Mouse (Mus musculus) ES-E14 (cell line): ENCODE data around the gene Kdm1b. TPM values are rescaled to one million over a fixed set of nuclear protein-coding genes. Genes with fewer than 3 reads are reported as not detected.

ENCODE experiments used
- DNase-seq: peaks from one replicate; pipeline ENCODE4 v3.0.0-alpha.2; 2013; ENCODE audit warnings: low read depth, low spot score
- H3K27ac ChIP-seq: 2 replicates; pipeline ENCODE4 v1.5.1; 2012; ENCODE audit warnings: low read depth, mild to moderate bottlenecking, low read length, moderate library complexity, mixed read lengths; ENCODE audit not compliant: poor library complexity, insufficient read depth, severe bottlenecking
- H3K36me3 ChIP-seq: 2 replicates; pipeline ENCODE4 v1.6.1; 2012; ENCODE audit warnings: mild to moderate bottlenecking, low read length, moderate library complexity, mixed read lengths; ENCODE audit not compliant: control insufficient read depth, poor library complexity, insufficient read depth, severe bottlenecking
- H3K4me1 ChIP-seq, 2 experiments: fragments of 150-350 bp in 1 of 2; sonication (generic) in 1 of 2; 2 replicates each; pipeline ENCODE4 v1.6.1; 2012; ENCODE audit warnings: low read length in 2 of 2, mild to moderate bottlenecking in 1 of 2, mixed read lengths in 1 of 2; ENCODE audit not compliant: control insufficient read depth in 2 of 2, insufficient read depth in 2 of 2, poor library complexity in 1 of 2
- H3K4me3 ChIP-seq, 2 experiments: fragments of 150-350 bp in 1 of 2; sonication (generic) in 1 of 2; 2 replicates each; pipeline ENCODE4 v1.5.1; 2012; ENCODE audit warnings: low read length in 2 of 2, low read depth in 1 of 2, mild to moderate bottlenecking in 1 of 2, mixed read lengths in 1 of 2; ENCODE audit not compliant: insufficient read depth in 1 of 2, poor library complexity in 1 of 2, severe bottlenecking in 1 of 2
- H3K9ac ChIP-seq: 2 replicates; pipeline ENCODE4 v1.6.1; 2012; ENCODE audit warnings: low read depth, mild to moderate bottlenecking, low read length, mixed read lengths; ENCODE audit not compliant: poor library complexity, insufficient read depth, severe bottlenecking
- H3K9me3 ChIP-seq: fragments of 150-350 bp; sonication (generic); 2 replicates; pipeline ENCODE4 v1.6.1; 2012; ENCODE audit warnings: low read depth, mild to moderate bottlenecking, low read length; ENCODE audit not compliant: control insufficient read depth, insufficient read depth
- CHD2 ChIP-seq: IDR thresholded peaks from 2 replicates; pipeline ENCODE4 v1.6.1; 2014; ENCODE audit warnings: mild to moderate bottlenecking, low read depth, low read length, inconsistent platforms
- HCFC1 ChIP-seq: IDR thresholded peaks from 2 replicates; pipeline ENCODE4 v1.6.1; 2012; ENCODE audit warnings: low read length, inconsistent platforms, borderline replicate concordance; ENCODE audit not compliant: insufficient read depth
- MAFK ChIP-seq: IDR thresholded peaks from 2 replicates; pipeline ENCODE4 v1.6.1; 2014; ENCODE audit warnings: mild to moderate bottlenecking, low read depth, low read length, inconsistent platforms; ENCODE audit not compliant: insufficient read depth
- ZC3H11A ChIP-seq: IDR thresholded peaks from 2 replicates; pipeline ENCODE4 v1.6.1; 2012; ENCODE audit warnings: low read depth, mild to moderate bottlenecking, inconsistent platforms, low read length, borderline replicate concordance
- ZNF384 ChIP-seq: IDR thresholded peaks from 2 replicates; pipeline ENCODE4 v1.6.1; 2012; ENCODE audit warnings: low read depth, low read length, inconsistent platforms
- in situ Hi-C, 2 experiments: fragments of 600-800 bp; cut with MboI; formaldehyde crosslinking; loops; one replicate each; pipeline ENCODE4 v1.15.1; 2025; ENCODE audit warnings: low sequenced_read_pairs in 2 of 2, inconsistent platforms in 1 of 2; ENCODE audit not compliant: unreplicated experiment in 2 of 2
- total RNA-seq: library from RNA; depleted of rRNA; stranded (reverse); fragments of 300-350 nt; gene quantifications from 2 replicates; pipeline ENCODE4 v1.2.3, GENCODE M21; 2012

Kdm1b gene
- total RNA-seq, 1 experiment = 9.5 TPM

DNA sequence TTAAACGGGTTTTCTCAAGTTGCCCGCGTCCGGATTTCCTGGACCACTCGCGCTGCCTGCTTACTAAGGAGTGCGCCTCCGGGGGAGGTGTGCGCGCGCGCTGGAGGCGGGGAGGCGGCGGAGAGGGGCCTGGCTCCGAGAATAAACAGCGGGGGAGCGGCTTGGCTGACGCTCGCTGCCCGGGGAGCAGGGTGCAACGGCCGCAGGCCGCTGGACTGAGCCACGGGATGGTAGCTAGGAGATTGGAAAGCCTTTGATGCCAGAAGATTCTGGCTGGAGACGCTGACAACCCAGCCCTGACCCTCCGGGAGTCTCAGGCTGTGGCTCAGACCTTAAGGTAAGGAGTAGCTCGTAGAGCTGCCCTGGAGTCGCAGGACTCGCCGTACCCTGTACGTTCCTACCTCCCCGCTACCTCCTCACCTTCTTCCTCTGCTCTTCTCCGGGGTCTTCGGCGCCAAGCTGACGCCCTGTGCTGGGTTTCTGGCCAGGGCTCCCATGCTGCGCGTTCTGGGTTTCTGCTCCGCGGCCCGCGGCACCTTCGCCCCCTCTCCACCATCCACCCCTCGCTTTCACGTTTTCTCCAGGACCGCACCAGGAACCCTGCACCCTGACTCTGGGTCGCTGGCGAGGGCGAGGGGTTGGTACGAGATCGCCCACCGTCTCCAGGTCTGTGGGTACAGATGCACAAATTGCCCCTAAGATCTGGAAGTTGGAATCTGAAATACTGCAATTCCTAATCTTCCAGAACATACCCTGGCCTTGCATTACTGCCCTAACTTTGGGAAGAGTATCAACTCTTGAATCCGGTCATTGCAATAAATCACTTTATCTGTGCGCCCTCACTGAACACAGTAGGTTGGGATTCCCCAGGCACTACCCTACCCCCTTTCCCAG, 79.5 kb downstream of the Kdm1b start, which contains the start of gene Rnf144b:
Gene Rnf144b (plus strand): TSS at position 120 of the 894 bp plus-strand sequence.
- Histone ChIP-seq H3K4me3 (peak within 1 kb of the TSS; percentile 64 to 81), H3K4me1 (peaks cover 6 to 7% of the 10 kb centered on the region in 2 experiments), H3K36me3 (no peaks in the 10 kb centered on the region), H3K9ac (peak within 1 kb of the TSS; percentile 73), H3K27ac (no peak within 1 kb of the TSS), H3K9me3 (no peaks in the 10 kb centered on the region)
- TF ChIP-seq CHD2 (no peak), ZC3H11A (no peak), ZNF384 (no peak), HCFC1 (no peak), MAFK (no peak)
- in situ Hi-C loops = no loop called here
- no peak for DNase-seq

DNA sequence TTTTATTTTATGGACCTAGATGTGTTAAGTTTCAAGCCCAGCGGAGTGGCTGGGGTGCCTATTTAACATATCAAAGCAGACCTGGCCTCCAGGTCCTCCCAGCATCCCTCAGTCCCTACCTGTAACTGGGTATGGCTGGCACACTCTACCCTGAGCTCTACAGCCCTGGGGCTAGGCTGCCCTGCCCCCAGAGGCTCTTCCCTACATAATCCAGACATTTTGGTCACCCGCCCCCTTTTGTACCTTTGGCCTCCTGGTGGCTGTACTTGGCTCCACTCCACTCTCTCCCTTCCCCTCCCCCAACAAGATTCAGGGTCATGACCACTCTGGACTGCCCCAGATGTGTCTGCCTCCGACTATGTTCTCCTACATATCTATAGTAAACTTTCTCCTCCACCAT, 81.2 kb downstream of the Kdm1b start:
- DNase-seq = no peak
- Histone ChIP-seq H3K9me3 (no peaks in the 10 kb centered on the region), H3K4me3 (no peak overlapping the region), H3K27ac (no peak overlapping the region), H3K9ac (no peak overlapping the region), H3K36me3 (no peaks in the 10 kb centered on the region), H3K4me1 (peaks cover 6 to 7% of the 10 kb centered on the region in 2 experiments)
- TF ChIP-seq ZNF384 (no peak), MAFK (no peak), ZC3H11A (no peak), HCFC1 (no peak), CHD2 (no peak)
- in situ Hi-C loops = no loop called here

DNA sequence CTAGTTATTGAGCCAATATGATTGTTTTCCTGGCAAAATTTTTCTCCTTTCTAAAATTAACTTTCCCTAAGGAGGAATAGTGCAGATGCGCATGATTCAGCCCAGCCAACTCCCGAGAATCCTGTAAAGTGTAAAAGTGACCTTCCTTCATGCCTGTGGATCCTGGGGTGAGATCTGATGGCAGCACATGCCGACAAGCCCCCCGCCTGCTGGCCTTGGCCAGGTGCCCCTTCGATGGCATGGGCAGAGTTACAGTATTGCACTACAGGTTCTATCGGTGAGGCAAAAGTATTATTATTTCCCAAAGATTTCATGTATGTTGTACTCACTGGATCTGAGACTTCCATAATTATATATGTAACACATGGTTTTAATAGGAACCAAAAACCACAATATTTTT, 81.7 kb downstream of the Kdm1b start:
- DNase-seq = no peak
- H3K9me3 ChIP-seq = no peaks in the 10 kb centered on the region
- no peak overlapping the region for H3K4me3 ChIP-seq
- H3K36me3 ChIP-seq = no peaks in the 10 kb centered on the region
- no peak overlapping the region for H3K27ac ChIP-seq
- in situ Hi-C loops = loop anchor here in 1 of 2 experiments (25.0 kb wide), 1 partner anchor 162 kb away; no protein-coding TSS in a partner anchor
- no peak for TF ChIP-seq MAFK
- TF ChIP-seq ZC3H11A = no peak
- TF ChIP-seq CHD2 = no peak
- no peak overlapping the region for H3K9ac ChIP-seq
- H3K4me1 ChIP-seq = peaks cover 6 to 7% of the 10 kb centered on the region in 2 experiments

DNA sequence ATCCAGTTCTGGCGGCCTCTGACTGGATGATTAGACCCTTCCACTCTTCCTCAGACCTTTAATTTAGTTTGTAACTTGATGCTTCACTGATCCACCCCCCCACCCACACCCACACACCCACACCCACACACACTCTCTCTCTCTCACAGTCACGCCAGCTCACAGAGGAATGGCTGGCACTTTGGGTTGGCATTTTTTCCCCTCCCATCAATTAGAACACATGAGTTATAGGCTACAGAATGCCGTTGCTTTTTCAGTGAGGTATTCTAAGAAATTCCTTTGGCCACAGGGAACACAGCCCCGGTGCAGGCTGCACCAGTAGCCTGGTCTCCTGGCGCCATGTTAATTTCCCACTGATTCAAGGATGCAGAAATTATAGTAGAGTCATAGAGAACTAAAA, 82.3 kb downstream of the Kdm1b start:
- Histone ChIP-seq H3K4me3 (no peak overlapping the region), H3K36me3 (no peaks in the 10 kb centered on the region), H3K9me3 (no peaks in the 10 kb centered on the region), H3K9ac (no peak overlapping the region), H3K4me1 (peaks cover 6 to 7% of the 10 kb centered on the region in 2 experiments), H3K27ac (no peak overlapping the region)
- TF ChIP-seq CHD2 = no peak
- TF ChIP-seq ZNF384 = no peak
- no peak for TF ChIP-seq ZC3H11A
- no peak for TF ChIP-seq MAFK
- no peak for TF ChIP-seq HCFC1
- in situ Hi-C loops = loop anchor here in 1 of 2 experiments (25.0 kb wide), 1 partner anchor 162 kb away; no protein-coding TSS in a partner anchor
- no peak for DNase-seq
